Mouse (Mus musculus): Measurements from ENCODE around the gene Yap1. TPM values are rescaled to one million over a fixed set of nuclear protein-coding genes. Genes with fewer than 3 reads are reported as not detected.
A peak's percentile ranks its signal among the peaks of the same experiment; 100 is the strongest.
"Not testable (repeated sequence)": the region's sequence is repeated elsewhere in the genome, so short reads cannot be mapped to it uniquely, and the experiment has no call there.

Gene Yap1
- total RNA-seq, 1 experiment from 2014 or later = 83.4 TPM

DNA sequence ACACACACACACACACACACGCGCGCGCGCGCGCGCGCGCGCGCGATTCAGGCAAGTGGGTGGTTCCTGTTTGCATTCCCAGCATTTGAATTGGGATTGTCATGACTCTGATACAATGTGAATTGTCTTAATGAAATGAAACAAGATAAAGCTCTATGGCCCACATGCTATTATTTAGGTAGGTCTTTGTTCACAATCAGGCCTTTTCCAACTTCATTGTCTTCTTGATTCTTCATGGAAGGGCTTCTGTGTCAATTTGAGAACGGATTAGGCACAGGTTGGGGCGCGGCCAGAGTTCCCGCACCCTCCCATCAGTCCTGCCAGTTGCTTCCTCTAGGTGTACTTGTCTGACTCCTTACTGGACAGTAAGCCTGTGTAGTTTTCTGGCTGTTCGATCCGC, 90.4 kb downstream of the Yap1 start:
- DNase-seq = no peak

- no peak for DNase-seq
Observed at GRCm38 (mm10) chr9:7907351-7907985, 96.9 kb downstream of the Yap1 start.

DNA sequence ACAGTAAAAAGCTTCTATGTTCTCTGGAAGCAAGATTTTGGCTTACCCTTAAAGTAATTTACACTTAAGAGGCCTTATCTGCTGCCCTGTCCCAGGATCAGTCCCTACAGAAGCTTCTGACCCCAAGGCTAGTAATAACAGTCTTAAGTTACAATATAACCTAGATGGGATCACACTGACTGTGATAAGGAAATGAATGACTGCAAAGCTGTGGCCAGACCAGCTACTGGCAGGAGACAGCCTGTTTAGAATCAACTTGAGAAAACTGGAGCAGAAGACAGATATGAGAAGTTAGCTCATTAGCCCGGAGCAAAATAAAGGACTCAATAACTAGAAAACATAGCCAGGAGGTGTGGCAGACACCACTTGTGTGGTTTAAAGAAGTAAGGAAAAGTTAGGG, 97.8 kb downstream of the Yap1 start:
- no peak for DNase-seq

DNA sequence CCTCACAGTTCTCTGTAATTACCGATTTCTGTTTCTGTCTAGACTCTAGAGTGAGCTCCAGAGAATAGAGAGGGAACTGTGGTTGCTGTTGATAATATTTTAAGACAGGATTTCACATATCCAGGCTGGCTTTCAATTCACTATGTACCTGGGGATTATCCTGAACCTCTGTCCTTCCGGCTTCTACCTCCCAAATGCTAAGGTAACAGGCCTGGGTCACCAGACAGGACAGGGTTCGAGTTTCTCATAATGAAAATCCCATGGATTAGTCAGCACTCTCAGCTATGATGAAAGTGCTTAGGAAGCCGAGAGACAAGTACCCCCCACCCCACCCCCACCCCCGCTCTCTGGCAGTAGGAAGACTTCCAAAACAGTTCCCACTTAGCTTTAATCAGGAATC, 100.6 kb downstream of the Yap1 start:
- DNase-seq = no peak

- no peak for DNase-seq
Observed at GRCm38 (mm10) chr9:7903262-7903661, 101.1 kb downstream of the Yap1 start.

DNA sequence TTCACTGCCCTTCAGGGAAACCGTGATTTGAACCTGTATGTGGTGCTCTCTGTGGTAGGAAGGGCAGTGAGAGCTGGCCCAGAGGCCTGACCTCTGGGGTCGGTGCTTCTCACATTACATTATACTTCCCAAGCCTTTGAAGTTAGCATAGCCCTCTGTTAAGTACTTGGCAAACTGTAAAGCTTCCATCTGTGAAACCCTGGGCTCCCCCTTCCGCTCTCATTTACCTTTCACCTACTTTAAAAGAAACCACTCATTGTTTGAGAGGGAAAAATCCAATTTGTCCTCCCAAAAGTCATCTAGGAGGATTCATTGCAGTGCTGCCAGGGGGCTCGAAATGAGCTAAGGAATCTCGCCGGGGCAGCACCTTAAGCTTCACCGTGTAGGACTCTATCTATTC, 102.1 kb downstream of the Yap1 start:
- DNase-seq = no peak

- DNase-seq = no peak
Observed at GRCm38 (mm10) chr9:7900965-7901364, 103.4 kb downstream of the Yap1 start.

- peak; percentile 60 for DNase-seq
Observed at GRCm38 (mm10) chr9:7897502-7897901, 106.9 kb downstream of the Yap1 start.

- not testable (repeated sequence) for DNase-seq
Observed at GRCm38 (mm10) chr9:7891796-7892195, 112.6 kb downstream of the Yap1 start.

DNA sequence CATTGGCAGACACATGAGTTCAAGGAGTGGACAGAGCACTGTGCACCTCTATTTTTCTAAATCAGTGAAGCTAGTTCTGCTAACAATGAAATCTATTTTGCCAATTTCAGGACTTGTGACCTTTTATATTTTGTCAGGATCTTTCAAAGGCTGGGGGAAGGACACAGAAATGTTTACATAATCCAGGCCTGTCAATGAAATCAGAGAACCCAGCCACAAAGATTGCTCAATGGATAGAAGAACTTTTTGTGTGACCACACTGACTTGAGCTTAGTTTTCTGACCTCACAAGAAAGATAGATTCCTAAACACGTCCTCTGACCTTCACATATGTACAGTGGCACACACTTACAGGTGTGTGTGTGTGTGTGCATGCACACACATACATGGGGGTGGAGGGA, 113.2 kb downstream of the Yap1 start:
- no peak for DNase-seq

- DNase-seq = no peak
Observed at GRCm38 (mm10) chr9:7884346-7884745, 120.0 kb downstream of the Yap1 start.

DNA sequence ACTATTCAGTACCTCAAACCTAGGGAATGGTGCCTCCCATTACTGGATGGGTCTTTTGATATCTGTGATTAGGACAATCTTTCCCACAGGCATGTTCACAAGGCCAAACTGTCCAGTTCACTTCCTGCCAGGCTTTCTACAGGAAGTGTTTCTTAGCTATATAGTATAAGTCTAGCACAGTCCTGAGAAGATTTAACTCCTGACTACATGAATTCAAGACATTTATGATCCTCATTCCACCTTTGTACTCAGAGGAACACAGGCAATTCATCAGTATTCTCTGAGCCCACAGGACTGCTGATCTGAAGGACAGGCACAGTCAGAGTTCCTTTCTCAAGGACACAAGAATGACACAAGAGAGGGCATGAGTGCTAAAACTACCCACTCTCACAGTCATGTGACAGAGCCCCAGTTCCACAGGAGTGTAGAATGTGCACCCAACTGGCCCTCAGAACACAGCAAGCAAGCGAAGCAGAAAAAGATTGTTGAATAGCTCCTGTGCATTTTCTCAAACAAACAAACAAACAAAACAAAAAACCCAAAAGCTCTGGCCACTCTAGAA, 122.0 kb downstream of the Yap1 start:
- DNase-seq = no peak

Other genes starting within 250 kb of the Yap1 start
- gene Tmem123, start 240.6 kb downstream of the Yap1 start, total RNA-seq (2021) = 209 TPM in 2 replicates
- gene Birc2, start 167.5 kb downstream of the Yap1 start, total RNA-seq (2021) = 59.7 and 72.9 TPM in 2 replicates
- 36.9 and 44.4 TPM in 2 replicates for gene Birc3, start 131.4 kb downstream of the Yap1 start, total RNA-seq (2021)
- gene Cfap300, start 38.2 kb upstream of the Yap1 start, total RNA-seq (2021) = 2.9 and 4.0 TPM in 2 replicates
- 11.9 and 12.5 TPM in 2 replicates for gene Cep126, start 129.7 kb upstream of the Yap1 start, total RNA-seq (2021)

Data from adrenal gland, postnatal 25 days (tissue).